Mouse (Mus musculus): Measurements from ENCODE around the gene Swt1. TPM values are rescaled to one million over a fixed set of nuclear protein-coding genes. Genes with fewer than 3 reads are reported as not detected.
"Not testable (repeated sequence)": the region's sequence is repeated elsewhere in the genome, so short reads cannot be mapped to it uniquely, and the experiment has no call there.

Swt1 gene
- total and polyA plus RNA-seq, 2 experiments from 2014 or later: 6.7 to 11.7 TPM

DNA sequence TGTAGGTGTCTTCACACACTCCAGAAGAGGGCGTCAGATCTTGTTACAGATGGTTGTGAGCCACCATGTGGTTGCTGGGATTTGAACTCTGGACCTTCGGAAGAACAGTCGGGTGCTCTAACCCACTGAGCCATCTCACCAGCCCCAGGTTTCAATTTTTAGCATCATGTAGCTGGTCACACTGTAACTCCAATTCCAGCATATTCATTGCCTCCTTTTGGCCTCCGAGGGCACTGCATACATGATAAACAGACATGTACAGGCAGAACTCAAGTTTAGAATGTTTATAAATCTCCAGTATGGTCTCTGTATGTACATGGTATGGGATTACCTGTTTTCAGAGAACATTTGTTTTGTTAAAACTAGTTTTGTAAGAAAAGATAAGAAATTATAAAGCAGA, 80.0 kb downstream of the Swt1 start:
- DNase-seq (ENCODE audit: low spot score); H3K4me3 ChIP-seq (ENCODE audit: low read length); H3K9ac ChIP-seq (replicated peaks; ENCODE audit: low read length); H3K4me1 ChIP-seq (ENCODE audit: insufficient read depth, low read length); H3K27ac ChIP-seq; ATAC-seq; H3K27me3 ChIP-seq (ENCODE audit: insufficient read depth, low read length); H3K4me2 ChIP-seq (ENCODE audit: low read depth, low read length); H3K9me3 ChIP-seq (ENCODE audit: low read length): not testable (repeated sequence)
- peaks cover 20% of the 10 kb centered on the region for H3K36me3 ChIP-seq (ENCODE audit: insufficient read depth, low read length)
- TF ChIP-seq CTCF (IDR thresholded peaks at IDR 0.05; ENCODE audit: low read depth): peak; percentile 38
- 74% methylated on average over 4 of the region's 4 CpGs for WGBS

GRCm38 (mm10) chr1:151346681-151347127, 81.6 kb downstream of the Swt1 start:
- Histone ChIP-seq H3K9me3 (ENCODE audit: low read length) (no peaks in the 10 kb centered on the region), H3K4me3 (ENCODE audit: low read length) (peak overlapping the region; percentile 82), H3K27me3 (ENCODE audit: insufficient read depth, low read length) (no peaks in the 10 kb centered on the region), H3K4me2 (ENCODE audit: low read depth, low read length) (peak overlapping the region; percentile 69), H3K4me1 (ENCODE audit: insufficient read depth, low read length) (peaks cover 12% of the 10 kb centered on the region), H3K36me3 (ENCODE audit: insufficient read depth, low read length) (peaks cover 6% of the 10 kb centered on the region), H3K9ac (replicated peaks; ENCODE audit: low read length) (no peak overlapping the region), H3K27ac (no peak overlapping the region)
- WGBS: 42% methylated on average over 6 of the region's 6 CpGs
- ATAC-seq (no peak), DNase-seq (ENCODE audit: low spot score) (no peak)
- TF ChIP-seq CTCF (IDR thresholded peaks at IDR 0.05; ENCODE audit: low read depth): no peak

DNA sequence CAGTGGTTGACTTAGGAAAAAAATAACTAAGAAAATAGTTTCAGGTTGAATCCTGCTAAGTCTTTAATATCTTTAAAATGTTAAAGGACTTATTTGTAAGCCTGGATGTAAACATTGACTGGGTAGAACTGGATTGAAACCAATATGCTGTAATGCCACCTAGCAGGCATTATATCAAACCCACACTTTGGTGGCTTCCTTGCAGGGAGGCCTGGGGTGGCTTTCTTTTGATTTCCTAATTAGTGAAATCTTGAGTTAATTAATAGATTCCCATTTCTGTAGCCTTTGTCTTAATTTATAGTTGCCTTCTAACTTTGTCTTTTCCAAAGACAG, 82.4 kb downstream of the Swt1 start:
- H3K27ac ChIP-seq: peak overlapping the region; percentile 95; the same call in 1 of the 2 replicates
- H3K4me3 ChIP-seq (ENCODE audit: low read length): peak overlapping the region; percentile 82
- no peaks in the 10 kb centered on the region for H3K36me3 ChIP-seq (ENCODE audit: insufficient read depth, low read length)
- DNase-seq (ENCODE audit: low spot score) (no peak), ATAC-seq (no peak)
- H3K4me1 ChIP-seq (ENCODE audit: insufficient read depth, low read length): peaks cover 12% of the 10 kb centered on the region
- peak overlapping the region; percentile 69 for H3K4me2 ChIP-seq (ENCODE audit: low read depth, low read length)
- no peaks in the 10 kb centered on the region for H3K27me3 ChIP-seq (ENCODE audit: insufficient read depth, low read length)
- TF ChIP-seq CTCF (IDR thresholded peaks at IDR 0.05; ENCODE audit: low read depth): no peak
- H3K9me3 ChIP-seq (ENCODE audit: low read length): no peaks in the 10 kb centered on the region
- peak overlapping the region; percentile 91 for H3K9ac ChIP-seq (replicated peaks; ENCODE audit: low read length)

DNA sequence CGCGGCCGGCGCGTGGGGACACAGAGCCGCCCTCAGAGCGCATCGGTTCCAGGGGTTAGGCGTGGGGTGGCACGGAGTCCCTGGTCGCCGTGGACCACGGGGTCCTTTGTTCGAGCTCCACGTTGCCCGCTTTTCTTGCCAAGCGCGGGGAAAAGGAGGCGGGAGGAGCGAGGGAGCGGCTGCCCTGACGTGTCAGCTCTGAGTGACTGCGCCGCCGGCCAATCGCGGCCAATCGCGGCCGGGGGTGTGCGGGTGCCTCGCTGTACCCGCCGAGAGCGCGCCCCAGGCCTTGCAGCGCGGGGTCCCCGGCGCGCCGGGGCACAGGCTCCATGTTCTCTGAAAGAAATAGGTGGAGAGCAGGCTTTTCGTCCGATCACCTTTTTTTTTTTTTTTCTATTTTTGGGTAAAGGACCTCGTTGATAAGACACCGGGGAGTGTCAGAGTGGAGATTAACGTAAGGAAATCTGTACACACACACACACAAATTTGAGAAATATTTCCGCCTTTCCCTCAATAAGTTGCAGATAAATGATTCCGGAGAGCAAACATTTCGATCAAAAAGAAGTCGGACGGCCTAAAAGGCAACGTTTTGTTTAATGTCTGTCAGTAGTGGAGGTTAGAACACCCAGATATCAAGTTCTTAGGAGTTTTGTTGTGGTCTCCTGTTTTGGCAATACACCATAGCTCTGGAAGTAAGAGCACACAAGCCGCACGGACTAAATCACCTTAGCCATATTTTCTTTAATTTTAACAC, 83.0 kb downstream of the Swt1 start:
- peak; percentile 96 for DNase-seq (ENCODE audit: low spot score)
- peaks cover 12% of the 10 kb centered on the region for H3K4me1 ChIP-seq (ENCODE audit: insufficient read depth, low read length)
- H3K36me3 ChIP-seq (ENCODE audit: insufficient read depth, low read length): no peaks in the 10 kb centered on the region
- 1% methylated on average over 55 of the region's 55 CpGs for WGBS
- no peaks in the 10 kb centered on the region for H3K27me3 ChIP-seq (ENCODE audit: insufficient read depth, low read length)
- no peak for TF ChIP-seq CTCF (IDR thresholded peaks at IDR 0.05; ENCODE audit: low read depth)
- peak overlapping the region; percentile 95 for H3K27ac ChIP-seq
- H3K9ac ChIP-seq (replicated peaks; ENCODE audit: low read length): peak overlapping the region; percentile 91
- H3K4me2 ChIP-seq (ENCODE audit: low read depth, low read length): peak overlapping the region; percentile 69
- H3K4me3 ChIP-seq (ENCODE audit: low read length): peak overlapping the region; percentile 82
- no peaks in the 10 kb centered on the region for H3K9me3 ChIP-seq (ENCODE audit: low read length)
- ATAC-seq: peak; percentile 83

- peak; percentile 99 for DNase-seq (ENCODE audit: low spot score)
- Histone ChIP-seq H3K4me2 (ENCODE audit: low read depth, low read length) (peak within 1 kb of the TSS; percentile 69), H3K36me3 (ENCODE audit: insufficient read depth, low read length) (no peaks in the 10 kb centered on the region), H3K27ac (peak within 1 kb of the TSS; percentile 95), H3K4me1 (ENCODE audit: insufficient read depth, low read length) (peaks cover 12% of the 10 kb centered on the region), H3K9me3 (ENCODE audit: low read length) (no peaks in the 10 kb centered on the region), H3K9ac (replicated peaks; ENCODE audit: low read length) (peak within 1 kb of the TSS; percentile 91), H3K4me3 (ENCODE audit: low read length) (peak within 1 kb of the TSS; percentile 82), H3K27me3 (ENCODE audit: insufficient read depth, low read length) (no peaks in the 10 kb centered on the region)
- no peak for TF ChIP-seq CTCF (IDR thresholded peaks at IDR 0.05; ENCODE audit: low read depth)
- peak; percentile 96 for ATAC-seq
- WGBS: 1% methylated on average over 97 of the region's 104 CpGs
Observed at GRCm38 (mm10) chr1:151344283-151345108, 83.8 kb downstream of the Swt1 start, which contains the start of gene Ivns1abp. Gene Ivns1abp, plus strand, starts transcription at chr1:151344477.

- H3K27me3 ChIP-seq (ENCODE audit: insufficient read depth, low read length): no peaks in the 10 kb centered on the region
- no peaks in the 10 kb centered on the region for H3K9me3 ChIP-seq (ENCODE audit: low read length)
- ATAC-seq: no peak
- peak overlapping the region; percentile 95 for H3K27ac ChIP-seq
- H3K4me2 ChIP-seq (ENCODE audit: low read depth, low read length): peak overlapping the region; percentile 69
- peak; percentile 9 for DNase-seq (ENCODE audit: low spot score)
- no peaks in the 10 kb centered on the region for H3K36me3 ChIP-seq (ENCODE audit: insufficient read depth, low read length)
- no peak; the same call in none of the 2 replicates for TF ChIP-seq CTCF (IDR thresholded peaks at IDR 0.05; ENCODE audit: low read depth)
- under 1% methylated on average over 17 of the region's 17 CpGs for WGBS
- H3K4me3 ChIP-seq (ENCODE audit: low read length): peak overlapping the region; percentile 82
- peak overlapping the region; percentile 91 for H3K9ac ChIP-seq (replicated peaks; ENCODE audit: low read length)
- peaks cover 12% of the 10 kb centered on the region for H3K4me1 ChIP-seq (ENCODE audit: insufficient read depth, low read length)
Observed at GRCm38 (mm10) chr1:151343571-151344282, 84.5 kb downstream of the Swt1 start.
